Mouse (Mus musculus) heart, adult 18-20 months (tissue): ENCODE results near the gene Vstm2l. TPM values are rescaled to one million over a fixed set of nuclear protein-coding genes. Genes with fewer than 3 reads are reported as not detected.

ENCODE experiments used
- DNase-seq, 2 experiments: peaks; one replicate each; pipeline ENCODE4 v3.0.0; 2021 to 2022; ENCODE audit warnings: mixed read lengths in 1 of 2
- long read RNA-seq, 2 experiments: library from polyadenylated mRNA; stranded (forward); transcript quantifications; one replicate each; pipeline ENCODE4 v2.0.0; 2021
- total RNA-seq, 2 experiments: library from RNA; stranded (reverse); gene quantifications; 2 replicates each; pipeline ENCODE4 v1.2.3; 2021

The Vstm2l gene
- total RNA-seq = under 1 TPM; 0.33 to 0.52 TPM
- long read RNA-seq, experiment 1 = 0 reads
- long read RNA-seq, experiment 2 = 0 reads

DNA sequence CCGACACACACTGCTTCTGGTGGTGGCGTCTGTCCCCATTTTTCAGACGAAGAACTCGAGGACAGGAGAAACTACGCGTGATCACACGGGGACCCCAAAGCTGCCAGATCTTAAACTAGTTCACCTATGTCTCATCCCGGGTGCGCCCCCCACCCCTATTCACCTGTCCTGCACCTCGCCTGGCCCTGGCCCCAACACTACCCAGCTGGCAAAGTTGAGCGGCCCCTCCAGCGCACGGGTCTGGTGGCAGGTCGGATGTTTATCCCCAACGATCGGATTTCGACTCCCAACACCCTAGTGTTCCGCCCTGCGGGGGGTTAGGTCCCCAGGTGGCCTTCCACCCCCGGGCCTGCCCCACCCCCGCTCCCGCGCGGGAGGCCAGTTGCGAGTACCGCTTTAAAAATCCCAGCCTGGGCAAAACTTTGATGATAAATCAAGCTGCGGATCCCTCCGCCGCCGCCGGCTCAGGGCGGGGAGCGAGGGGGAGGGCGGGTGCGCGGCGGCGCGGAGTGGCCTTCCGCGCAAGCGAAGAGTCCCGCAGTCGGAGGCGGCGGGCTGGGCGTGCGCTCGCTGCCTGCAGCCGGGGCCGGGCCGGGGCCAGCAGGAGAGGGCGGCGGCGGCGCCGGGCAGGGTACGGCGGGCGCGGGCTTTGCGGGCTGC is at the start of gene Vstm2l:
Gene Vstm2l (plus strand): TSS at position 549 of the 660 bp plus-strand sequence.
- DNase-seq = no peak

DNA sequence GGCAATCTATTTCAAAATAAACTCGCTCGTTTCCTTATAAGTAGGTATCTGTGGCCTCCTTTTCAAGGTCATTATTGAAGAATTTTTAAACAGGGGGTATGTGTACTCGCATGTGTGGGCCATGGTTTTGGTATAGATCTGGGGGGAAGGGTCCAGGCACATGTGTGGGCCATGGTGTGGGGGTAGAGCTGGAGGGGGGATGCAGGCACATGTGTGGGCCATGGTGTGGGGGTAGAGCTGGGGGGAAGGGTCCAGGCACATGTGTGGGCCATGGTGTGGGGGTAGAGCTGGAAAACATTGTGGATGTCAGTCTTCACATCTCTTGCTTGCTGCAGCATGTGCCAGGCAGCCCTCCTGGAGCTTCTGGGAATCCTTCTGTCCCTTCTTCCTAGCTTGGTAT is 47.3 kb upstream of the Vstm2l start:
- no peak for DNase-seq

DNA sequence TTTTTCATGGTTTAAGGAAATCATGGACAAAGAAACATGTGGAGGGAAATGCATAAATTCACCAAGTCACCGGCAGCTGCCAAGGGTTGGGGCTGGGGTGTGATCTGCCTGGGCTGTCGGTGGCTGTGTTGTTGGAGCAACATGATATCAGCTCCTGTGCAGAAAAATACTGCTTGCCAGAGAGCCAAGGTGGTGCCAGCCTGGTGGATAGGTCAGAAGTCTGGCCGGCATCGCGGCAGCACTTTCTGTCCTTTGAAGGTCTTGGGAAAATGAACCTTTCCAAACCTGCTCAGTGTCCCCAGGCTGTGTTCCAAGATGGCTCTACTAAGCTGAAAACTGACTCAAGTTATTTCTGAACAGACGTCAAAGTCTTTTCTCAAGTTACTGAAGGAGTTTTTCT is 44.2 kb upstream of the Vstm2l start:
- DNase-seq = peak; percentile 50 to 69

DNA sequence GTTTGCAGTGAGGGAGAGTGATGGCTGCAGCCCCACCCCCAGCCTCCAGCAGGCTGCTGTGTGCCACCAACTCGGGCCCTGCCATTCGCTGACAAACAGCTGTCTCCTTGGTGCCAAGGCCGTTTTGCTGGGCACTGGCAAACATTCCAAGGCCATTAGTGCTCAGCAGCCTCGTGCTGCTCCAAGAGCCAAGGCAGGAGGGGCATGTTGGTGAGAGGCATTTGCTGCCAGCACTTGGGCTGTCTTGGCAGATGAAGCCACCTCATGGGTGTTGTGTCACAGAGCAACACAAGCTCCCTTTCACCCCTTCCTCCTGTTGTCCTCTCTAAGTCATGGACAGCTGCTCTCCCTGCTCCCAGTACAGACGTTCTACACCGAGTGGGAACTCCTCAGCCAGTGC is 41.2 kb upstream of the Vstm2l start:
- peak; percentile 69 to 88 for DNase-seq

DNA sequence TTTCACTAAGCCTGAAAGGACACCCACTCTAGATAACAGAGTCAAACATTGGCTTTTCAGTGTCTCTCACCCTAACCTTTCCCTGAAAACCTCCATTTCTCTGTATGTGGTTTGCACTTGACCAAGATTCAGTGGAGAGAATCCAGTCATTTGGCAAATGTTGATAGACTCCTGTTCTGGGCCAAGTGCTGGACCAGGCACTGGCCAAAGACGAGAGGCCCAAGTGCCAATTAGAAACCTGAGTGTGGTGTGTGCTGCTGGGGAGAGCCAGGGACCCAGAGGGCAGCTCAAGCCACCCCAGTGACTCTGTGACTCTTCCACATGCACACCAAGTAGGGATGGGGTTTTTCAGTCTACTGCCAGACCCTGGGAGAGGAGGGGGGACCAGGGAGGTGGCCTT is 40.8 kb upstream of the Vstm2l start:
- DNase-seq = peak; percentile 12 to 13

DNA sequence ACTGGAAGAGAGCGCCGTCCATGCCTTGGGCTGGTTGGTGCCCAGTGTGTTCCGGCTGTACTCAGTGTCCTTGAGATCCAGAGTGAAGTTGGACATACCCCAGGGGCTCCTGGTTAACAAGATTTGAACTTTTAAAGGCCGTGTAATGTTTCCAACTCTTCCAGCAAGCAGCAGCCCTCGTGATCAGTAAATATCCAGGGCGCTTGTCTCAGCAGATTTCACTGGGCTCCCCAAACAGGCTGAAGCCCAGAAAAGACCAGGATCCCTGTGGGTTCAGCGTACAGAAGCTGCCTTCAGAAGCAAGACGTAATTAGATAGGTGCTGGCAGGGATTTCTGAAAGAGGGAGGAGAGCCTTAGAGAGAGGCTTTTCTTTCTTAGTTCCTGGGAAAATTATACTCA is 39.3 kb upstream of the Vstm2l start:
- DNase-seq = peak in 1 of 2 experiments; percentile 19

DNA sequence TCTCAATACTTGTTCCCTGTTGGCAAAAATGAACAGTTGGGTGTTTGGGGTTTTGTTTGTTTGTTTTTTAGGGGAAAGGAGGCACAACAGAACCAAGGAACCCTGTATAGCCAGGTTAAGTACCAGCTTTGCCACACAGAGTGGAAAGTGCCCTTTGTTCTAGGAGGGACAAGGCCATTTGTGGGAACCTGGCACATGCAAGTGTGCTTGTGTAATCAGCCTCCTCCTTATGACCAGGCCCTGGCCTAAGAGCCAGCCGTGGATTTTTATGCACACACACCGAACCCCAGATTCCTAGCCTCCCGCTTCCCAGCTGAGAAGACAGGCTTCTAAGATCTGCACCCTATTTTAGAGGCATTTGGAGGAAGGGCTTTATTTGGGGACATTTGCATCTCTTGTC is 37.1 kb upstream of the Vstm2l start:
- DNase-seq = no peak

DNA sequence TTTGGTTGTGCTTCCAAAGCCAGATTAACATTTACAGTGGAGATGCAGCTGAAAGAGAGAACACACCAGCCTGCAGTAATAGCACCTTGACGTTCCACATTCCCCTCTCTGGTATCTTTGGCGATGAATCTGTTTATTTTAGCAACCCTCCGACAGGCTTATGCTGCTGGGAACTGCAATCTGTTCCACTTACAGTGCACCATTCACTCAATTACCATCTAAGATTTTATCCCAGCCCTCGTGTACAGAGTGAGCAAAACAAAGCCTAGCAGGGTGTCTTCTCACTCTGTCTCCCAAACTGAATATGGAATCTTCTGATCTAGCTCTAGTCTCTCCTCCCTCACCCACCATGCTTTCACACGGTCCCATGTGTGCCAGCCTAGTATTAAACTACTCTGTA is 36.5 kb upstream of the Vstm2l start:
- DNase-seq = no peak

DNA sequence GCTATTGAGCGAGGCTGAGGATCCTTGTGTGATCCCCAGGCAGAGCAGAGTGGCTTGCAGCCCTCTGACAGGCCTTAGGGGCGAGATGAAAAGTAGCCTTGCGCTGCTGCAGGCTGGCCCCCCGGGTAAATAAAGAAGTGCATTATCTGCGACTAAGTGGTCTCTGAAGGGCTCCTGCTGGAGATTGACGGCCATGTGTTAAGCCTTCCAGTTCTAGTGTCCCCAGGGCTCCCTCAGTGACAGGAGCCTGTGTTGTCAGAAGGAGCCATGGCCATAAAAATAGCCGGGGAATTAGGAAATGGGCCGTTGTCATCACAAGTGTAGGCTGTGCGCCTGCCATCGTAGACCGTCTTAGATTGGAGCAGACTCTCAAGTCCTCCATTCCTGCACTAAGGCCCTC is 32.5 kb upstream of the Vstm2l start:
- DNase-seq = no peak

DNA sequence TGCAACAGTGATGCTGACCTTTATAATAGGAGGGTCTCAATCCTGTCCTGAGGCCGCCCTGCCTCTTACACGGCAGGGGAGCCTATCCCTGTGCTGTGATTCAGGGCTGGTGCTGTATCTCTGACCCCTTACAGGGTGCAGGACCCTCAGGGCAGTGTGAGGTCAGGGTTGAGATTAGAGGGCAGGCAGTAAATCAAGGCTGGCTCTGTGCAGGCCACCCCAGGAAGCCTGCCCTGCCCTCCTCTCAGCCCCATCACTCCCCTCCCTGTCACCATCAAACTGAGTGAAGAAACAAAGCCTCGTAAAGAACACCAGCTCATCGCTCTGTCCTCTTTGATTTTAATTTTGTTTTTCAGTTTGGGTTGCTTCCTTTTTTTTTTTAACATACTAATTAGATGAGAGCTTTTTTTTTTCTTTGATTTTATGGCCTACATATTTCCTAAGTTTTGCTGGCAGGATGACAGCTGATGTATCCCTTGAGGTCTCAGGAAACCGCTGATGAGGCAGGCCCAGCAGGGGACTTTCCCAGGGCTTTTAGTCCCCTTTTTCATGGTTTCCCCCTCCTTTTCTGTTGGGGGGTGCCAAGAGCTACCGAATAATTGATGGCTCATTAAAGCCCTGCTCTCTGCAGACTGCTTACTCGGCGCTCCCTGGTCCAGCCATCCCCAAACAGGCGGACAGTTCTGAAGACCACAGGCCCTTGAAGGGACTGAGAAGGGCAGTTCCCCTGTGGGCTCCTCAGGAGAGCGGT is 27.0 kb upstream of the Vstm2l start:
- no peak for DNase-seq

DNA sequence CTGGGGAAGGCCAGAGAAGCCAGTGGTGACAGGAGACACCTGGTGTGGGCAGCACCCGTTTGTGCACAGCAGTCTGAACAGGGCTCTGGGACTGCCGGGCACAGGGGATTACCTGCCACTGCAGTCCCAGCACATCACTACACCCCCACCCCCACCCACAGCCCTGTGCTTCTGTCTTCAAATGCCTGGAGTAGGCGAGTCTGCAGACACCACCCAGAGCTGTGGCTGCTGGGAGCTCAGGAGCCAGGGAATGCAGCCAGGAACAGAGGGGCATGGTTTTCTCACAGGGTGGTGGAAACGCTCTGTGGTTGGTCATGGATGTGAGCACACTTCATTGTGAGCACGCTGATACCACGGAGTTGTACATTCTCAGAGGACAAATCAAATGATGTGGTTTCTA is 23.3 kb upstream of the Vstm2l start:
- no peak for DNase-seq

DNA sequence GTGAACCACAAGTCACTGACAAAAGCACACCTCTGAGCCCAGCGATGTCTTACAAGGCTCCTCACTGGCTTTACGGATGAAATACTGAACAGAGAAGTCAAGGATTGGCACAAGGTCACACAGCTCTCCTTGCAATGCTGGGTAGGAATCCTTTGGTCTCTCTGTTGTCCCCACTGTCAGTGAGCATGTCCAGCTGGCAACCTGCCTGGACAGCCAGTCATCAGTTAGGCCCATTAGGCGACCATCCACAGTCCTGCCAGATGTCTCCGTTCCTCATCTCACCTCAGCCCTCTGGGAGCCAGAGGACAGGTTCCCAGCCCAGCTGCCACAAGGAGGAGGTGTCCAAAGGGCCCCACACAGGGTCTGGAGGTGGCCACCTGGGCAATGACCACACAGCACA is 17.3 kb upstream of the Vstm2l start:
- no peak for DNase-seq

DNA sequence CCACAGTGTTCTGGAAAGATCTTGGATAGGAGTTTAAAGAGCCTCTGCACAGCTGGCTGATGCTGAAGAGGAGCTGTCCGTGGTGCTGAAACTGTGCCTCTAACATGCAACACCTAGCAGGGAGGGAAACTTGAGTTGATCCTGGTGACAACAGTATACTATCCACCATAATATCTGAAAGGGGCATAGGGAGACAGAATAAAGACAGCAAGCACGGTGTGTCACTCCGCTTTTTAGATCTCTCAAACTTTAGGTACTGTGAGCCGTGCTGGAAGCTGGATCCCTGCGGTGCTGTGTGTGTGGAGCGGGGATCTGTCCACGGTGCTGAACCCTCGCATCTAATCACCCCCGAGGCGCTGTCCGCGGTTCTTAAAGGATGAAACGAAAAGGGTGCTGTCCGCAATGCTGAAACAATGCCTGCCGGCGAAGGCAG is 1.2 kb upstream of the Vstm2l start:
- DNase-seq = peak; percentile 71 to 88

DNA sequence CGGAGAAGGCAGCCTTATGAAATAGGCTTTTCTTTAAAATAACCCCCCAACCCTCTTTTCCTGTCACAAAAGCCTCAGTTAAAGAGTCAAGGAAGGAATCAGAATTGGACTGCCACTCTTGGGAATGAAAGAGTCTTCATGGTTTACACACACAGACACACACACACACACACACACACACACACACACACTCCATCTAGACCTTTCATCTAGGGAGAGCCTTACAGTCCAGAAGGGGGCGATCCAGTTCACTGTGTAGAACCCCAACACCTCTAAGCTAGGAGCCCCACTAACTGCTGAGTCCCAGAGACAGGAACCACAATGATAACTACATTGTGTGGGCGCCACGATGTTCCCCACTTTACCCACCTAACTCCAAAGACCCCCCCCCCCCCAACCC is 748 bp upstream of the Vstm2l start:
- no peak for DNase-seq

DNA sequence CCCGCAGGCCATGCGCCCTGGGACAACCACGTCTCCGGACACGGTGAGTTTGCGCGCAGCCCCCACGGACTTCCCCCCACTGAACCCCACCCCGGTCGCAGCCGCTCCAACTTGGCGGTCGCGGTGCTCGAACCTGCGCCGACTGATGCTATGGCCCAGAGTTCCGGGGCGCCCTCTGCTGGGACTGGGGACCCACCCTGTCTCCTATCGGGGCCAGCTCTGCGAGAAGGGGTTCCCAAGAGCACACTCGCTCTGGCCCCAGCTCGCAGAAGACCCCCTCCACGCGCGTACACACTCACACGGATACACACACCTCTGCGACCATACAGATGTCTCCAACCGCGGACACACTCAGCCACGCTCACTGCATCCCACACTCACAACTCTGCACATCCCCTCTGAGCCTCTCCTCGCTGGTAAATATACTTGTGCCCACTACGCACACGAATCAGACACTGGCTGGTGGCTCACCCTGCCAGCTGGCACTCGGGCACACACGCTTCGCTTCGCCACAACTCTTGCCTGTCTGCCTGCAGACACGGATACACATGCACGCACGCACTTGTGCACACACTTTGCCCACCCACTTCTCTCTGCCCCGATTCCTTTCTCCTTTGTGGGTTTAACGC is 550 bp downstream of the Vstm2l start:
- no peak for DNase-seq

DNA sequence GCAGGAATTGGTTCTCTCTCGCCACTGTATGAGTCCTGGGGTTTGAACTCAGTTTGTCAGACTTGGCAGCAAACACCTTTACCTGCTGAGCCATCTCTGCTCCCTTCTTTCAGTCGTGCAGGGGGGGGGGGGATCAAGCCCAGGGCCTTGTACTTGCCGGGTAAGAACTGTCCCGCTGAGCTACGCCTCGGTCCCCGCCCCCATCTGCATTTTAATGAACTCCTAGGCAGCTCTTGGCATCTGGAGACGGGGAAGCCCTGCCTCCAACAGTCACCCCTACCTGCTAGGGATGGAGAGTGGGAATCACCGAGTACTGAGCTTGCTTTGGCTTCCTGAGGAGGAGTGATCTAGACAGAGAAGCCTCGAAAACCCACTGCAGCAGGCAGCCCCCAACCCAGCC is 4.1 kb downstream of the Vstm2l start:
- no peak for DNase-seq

DNA sequence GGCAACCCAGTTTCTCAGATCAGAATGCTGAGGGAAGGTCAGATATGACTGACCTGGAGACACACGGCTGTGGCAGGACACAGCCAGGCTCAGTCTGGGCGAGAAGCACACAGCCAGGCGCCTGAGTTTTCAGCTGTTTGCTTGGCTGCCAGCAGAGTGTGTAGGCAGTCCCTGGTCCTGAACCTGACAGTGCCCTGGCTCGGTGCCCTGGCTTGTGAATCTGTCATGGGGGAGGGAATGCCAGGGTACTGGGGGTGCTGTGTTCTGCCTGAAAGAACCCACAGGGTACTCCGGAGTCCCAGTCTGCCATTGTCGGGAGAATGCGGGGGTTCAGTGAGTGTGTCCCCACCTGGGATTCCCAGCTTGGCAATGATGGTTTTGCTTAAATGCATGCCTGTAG is 7.1 kb downstream of the Vstm2l start:
- no peak for DNase-seq

DNA sequence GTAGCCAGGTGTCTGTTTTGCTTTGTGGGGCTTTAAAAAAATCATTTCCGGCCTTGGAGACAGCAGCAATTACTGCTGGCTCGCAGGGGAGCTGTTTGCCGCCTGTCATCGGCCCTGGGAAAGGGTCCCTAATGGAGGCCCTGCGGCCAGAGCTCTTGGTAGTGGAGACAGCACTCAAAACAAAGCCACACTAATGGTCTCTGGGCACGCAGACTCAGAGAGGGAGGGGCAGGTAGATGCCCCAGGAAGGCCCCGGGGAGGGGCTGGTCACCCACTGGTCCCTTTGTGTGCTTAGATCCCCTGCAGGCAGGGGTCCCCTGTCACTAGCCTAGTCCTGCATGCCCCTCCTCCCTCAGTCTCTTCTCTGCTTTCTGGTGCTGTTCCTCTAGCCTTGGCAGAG is 9.0 kb downstream of the Vstm2l start:
- no peak for DNase-seq

DNA sequence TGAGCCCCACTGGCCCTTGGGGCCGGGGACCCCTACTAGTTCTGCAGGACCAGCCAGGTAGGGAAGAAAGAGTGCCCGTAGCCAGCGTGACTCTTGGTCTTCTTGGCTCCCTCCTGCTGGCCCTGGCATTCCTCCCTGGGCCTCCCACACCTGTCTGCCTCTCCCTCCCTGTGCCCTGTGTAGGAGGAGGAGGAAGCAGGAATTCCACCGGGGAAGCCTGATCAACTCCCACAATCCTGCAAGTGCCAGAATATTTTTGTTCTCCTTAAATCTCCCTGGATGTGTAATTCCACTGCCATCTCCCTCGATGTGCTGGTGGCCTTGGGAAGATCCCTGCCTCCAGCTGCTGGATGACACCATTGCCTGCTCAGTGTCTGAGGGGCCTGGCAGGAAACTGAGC is 10.1 kb downstream of the Vstm2l start:
- DNase-seq = no peak

DNA sequence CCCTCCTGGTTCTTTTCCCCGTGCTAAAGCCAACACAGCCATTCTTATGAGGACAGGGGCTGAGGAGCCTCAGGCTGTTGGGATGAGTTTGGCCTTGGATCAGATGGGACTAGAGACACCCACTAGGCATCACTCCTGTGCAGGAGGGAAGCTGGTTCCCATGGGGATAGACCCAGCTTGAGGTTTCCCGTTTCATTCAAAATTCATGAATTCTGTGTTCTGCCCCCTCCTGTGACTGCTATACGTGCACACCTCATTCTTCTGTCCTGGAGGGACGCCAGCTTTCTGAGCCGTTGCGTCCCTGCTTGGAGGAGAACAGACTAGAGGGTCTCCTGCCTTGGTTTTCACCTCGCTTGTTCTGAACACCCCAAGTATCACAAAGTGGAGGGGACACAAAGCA is 12.0 kb downstream of the Vstm2l start:
- DNase-seq = no peak

DNA sequence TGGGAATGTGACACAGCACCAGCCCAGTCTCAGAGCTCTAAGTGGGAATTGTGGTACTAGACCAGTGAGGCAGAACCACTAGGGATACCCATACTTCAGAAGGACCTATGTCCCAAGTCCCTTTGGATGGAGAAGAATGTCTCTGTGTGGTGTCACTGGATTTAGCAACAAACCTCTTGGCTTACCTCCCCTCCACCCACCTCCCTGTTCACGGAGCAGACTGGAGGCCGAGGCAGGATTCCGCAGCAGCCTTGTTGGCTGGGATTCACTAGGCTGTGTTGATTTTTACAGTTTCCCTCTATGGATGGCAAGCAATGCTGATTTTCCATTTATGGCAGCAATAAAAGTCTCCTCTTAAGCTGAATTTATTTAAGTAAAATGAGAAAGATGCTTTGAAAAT is 12.5 kb downstream of the Vstm2l start:
- DNase-seq = no peak

DNA sequence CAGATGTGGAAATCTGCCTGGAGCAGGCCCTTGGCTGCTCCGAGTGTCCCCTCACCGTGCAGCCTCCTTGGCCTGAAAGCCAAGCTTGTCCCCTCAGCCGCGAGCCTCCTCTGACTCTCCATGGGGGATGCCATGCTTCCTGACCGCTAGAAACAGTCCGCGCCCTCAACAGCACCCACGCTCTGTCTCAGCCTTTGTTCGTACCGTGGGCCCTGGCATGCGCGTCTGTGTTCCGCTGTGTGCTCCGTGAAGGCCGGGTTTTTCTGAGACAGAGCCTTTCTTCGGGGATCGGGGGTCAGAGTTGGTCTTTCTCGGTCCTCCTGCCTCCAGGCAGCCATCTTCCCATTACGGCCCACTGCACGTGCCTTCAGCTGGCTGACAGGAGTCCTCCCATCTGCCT is 12.9 kb downstream of the Vstm2l start:
- DNase-seq = no peak

DNA sequence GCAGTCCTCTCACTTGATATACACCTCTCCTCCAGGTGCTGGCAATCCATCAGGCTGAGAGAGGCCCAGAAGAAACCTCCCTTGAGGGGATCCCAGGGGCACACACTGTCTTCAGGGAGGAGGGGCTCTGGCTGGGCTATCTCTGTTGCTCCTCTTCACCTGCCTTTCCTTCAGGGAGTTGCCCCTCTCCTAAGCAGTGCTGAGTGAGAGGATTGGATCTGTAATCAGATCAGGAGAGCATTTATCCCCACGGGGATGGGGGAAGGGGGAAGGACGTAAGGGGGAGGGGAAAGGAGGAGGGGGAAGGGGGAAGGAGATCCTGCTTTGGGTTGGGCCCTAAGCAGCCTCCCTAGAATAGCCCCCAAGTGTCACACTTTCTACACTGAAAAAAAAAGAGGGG is 13.4 kb downstream of the Vstm2l start:
- DNase-seq = no peak

DNA sequence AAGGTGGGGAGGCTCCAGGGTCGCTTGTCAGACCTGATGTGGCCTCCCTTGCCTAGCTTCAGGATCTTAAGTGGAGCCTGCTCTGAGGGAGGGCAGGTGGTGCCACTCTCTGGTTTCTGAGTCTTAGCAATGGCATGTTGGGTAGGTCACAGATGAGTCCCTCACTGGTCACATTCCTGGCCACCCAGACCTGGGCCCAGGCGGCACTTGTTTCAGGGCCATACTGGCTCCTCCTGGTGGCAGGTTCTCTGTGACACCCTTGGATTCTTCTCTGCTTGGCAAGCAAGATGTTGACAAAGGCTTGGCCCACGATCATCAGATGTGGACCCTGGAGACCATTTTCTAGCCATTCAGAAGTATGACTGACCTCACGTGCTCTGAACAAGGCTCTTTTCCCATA is 18.2 kb downstream of the Vstm2l start:
- DNase-seq = no peak
